Mouse (Mus musculus): Measurements from ENCODE around the gene Krtap27-1.

DNA sequence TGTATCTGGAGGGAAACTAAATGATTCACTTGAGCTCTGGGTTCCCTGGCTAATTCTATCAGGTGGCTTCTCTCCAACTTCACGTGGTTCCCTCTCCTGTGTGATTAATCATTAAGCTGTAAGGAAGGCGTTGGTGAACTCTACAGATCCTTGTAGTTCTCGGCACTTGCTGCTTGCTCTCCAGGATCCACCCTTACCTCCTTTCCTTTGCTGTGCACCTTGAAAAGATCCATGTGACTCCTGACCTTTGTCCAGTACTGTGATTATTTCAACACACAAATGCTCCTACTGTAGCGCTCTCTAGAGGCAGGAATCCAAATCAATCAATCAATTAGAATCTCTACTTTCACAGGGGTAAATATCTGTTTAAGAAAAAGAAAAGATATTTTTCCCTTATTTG, 40.0 kb downstream of the Krtap27-1 start:
- TF ChIP-seq CTCF (IDR thresholded peaks at IDR 0.05; ENCODE audit: low read depth), result peak; percentile 72
- TF ChIP-seq EP300 (optimal IDR thresholded peaks at IDR 0.05), result no peak

Data from stomach, postnatal 0 days (tissue).